Mouse (Mus musculus) CH12.LX (cell line): ENCODE measurements around the gene Aatk.
A peak's percentile ranks its signal among the peaks of the same experiment; 100 is the strongest.

Source experiments
- BHLHE40 ChIP-seq: IDR thresholded peaks from 2 replicates; pipeline ENCODE4 v1.6.1; 2011; ENCODE audit warnings: mild to moderate bottlenecking, low read depth, low read length, improper control_type of control experiment
- E2F4 ChIP-seq: IDR thresholded peaks from 2 replicates; pipeline ENCODE4 v1.6.1; 2011; ENCODE audit warnings: low read depth, low read length, improper control_type of control experiment; ENCODE audit not compliant: insufficient replicate concordance
- ELF1 ChIP-seq: IDR thresholded peaks from 2 replicates; pipeline ENCODE4 v1.6.1; 2014; ENCODE audit warnings: low read depth, mild to moderate bottlenecking, inconsistent platforms, low read length, improper control_type of control experiment
- MAFK ChIP-seq: IDR thresholded peaks from 2 replicates; pipeline ENCODE4 v1.6.1; 2011; ENCODE audit warnings: low read length, improper control_type of control experiment; ENCODE audit not compliant: insufficient replicate concordance
- MAX ChIP-seq: IDR thresholded peaks from 2 replicates; pipeline ENCODE4 v1.6.1; 2011; ENCODE audit warnings: low read length, improper control_type of control experiment
- POLR2A ChIP-seq: IDR thresholded peaks from 2 replicates; pipeline ENCODE4 v1.6.1; 2011; ENCODE audit warnings: low read depth, mild to moderate bottlenecking, improper control_type of control experiment, low read length
- TCF12 ChIP-seq: IDR thresholded peaks from 2 replicates; pipeline ENCODE4 v1.6.1; 2014; ENCODE audit warnings: low read depth, mild to moderate bottlenecking, inconsistent platforms, low read length, improper control_type of control experiment
- USF2 ChIP-seq: conservative IDR thresholded peaks from 2 replicates; pipeline ENCODE4 v1.6.1; 2011; ENCODE audit warnings: low read depth, low read length, improper control_type of control experiment
- ZMIZ1 ChIP-seq: IDR thresholded peaks from 2 replicates; pipeline ENCODE4 v1.6.1; 2012; ENCODE audit warnings: low read depth, mild to moderate bottlenecking, inconsistent platforms, low read length, improper control_type of control experiment

DNA sequence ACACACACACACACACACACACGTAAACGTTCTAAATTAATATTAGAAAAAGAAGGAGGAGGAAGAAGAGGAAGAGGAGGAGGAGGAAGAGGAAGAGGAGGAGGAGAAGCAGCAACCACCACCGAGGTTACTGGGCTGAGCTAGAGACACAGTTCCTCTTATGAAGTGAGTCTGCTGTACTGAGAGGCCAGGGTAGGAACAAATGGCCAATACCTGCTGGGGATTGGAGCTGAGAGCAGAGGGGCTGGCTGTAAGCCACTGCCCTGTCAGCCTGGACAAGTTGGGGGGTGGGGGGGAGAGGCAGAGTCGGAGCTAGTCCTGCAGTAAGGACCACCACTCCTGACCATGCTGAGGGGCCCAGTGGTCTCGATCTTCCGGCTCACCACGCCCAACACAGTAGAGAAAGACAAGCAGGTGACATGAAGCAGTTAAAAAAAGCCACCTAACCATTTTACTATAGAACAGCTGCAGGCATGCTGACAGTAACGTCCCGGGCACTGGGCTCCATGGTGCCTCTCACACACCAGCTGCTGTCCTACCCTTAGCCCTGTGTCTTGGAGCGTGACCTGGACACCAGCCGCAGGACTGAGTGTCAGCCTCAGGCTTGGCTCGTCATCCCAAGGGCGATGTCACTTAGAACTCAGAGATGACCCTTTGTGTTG lies 17.2 kb upstream of the Aatk start:
- TF ChIP-seq ELF1 = 0 out of 2 replicates have a peak, but pooled peaks have one; percentile 14
- TF ChIP-seq TCF12 = no peak
- TF ChIP-seq POLR2A = no peak
- TF ChIP-seq MAFK = no peak
- TF ChIP-seq MAX = no peak
- no peak for TF ChIP-seq USF2
- no peak for TF ChIP-seq ZMIZ1
- TF ChIP-seq BHLHE40 = 0 out of 2 replicates have a peak, but pooled peaks have one; percentile 29
- no peak for TF ChIP-seq E2F4
